In genomic region chr1:175024136-175024535, GRCm38 (mm10) we compare ENCODE assay signal across 27 mouse cellular contexts.
"Had no signal": no experiment of that assay in that cellular context is flagged by ENCODE, and none has a peak within 500 bp of the region (broad histone marks: within the 10 kb centered on the region; RNA-seq: fewer than 3 reads in every experiment).

No protein-coding gene starts in this region.

- H3K27me3 ChIP-seq: heart, embryonic 13.5 days; heart, embryonic 15.5 days; hindbrain, embryonic 13.5 days; hindbrain, embryonic 15.5 days; kidney, embryonic 15.5 days; limb, embryonic 12.5 days; liver, embryonic 13.5 days had no signal

- H3K9ac ChIP-seq: heart, embryonic 13.5 days; heart, embryonic 15.5 days; hindbrain, embryonic 13.5 days; hindbrain, embryonic 15.5 days; kidney, embryonic 15.5 days; limb, embryonic 12.5 days; liver, embryonic 13.5 days had no signal

- ATAC-seq: hindbrain, postnatal 0 days; intestine, embryonic 16.5 days had no signal

- H3K27ac ChIP-seq: heart, adult 2 months; heart, embryonic 13.5 days; heart, embryonic 15.5 days; hindbrain, embryonic 13.5 days; hindbrain, embryonic 15.5 days; hindbrain, postnatal 0 days; kidney, embryonic 15.5 days; kidney, postnatal 0 days; layer of hippocampus, adult 2 months; left cerebral cortex, adult 2 months; limb, embryonic 10.5 days; limb, embryonic 12.5 days; liver, embryonic 13.5 days had no signal

- H3K4me1 ChIP-seq: liver, embryonic 13.5 days had no signal

- H3K36me3 ChIP-seq: heart, embryonic 13.5 days; heart, embryonic 15.5 days; hindbrain, embryonic 13.5 days; hindbrain, embryonic 15.5 days; kidney, embryonic 15.5 days; limb, embryonic 10.5 days; limb, embryonic 12.5 days; liver, embryonic 13.5 days had no signal

- H3K4me3 ChIP-seq: heart, adult 2 months; heart, embryonic 13.5 days; heart, embryonic 15.5 days; hindbrain, embryonic 13.5 days; hindbrain, embryonic 15.5 days; kidney, embryonic 15.5 days; layer of hippocampus, adult 2 months; left cerebral cortex, adult 2 months; limb, embryonic 10.5 days; limb, embryonic 12.5 days; liver, embryonic 13.5 days had no signal

- H3K9me3 ChIP-seq: heart, embryonic 13.5 days; heart, embryonic 15.5 days; hindbrain, embryonic 13.5 days; hindbrain, embryonic 15.5 days; kidney, embryonic 15.5 days; limb, embryonic 10.5 days; limb, embryonic 12.5 days; liver, embryonic 13.5 days had no signal

- DNase-seq: gastrocnemius, postnatal 14 days; gastrocnemius, postnatal 36 days; heart, adult 11 months; heart, adult 2 months; heart, postnatal 14 days; heart, postnatal 36 days; kidney, adult 11 months; kidney, adult 2 months; kidney, adult 9 months; kidney, postnatal 14 days; kidney, postnatal 36 days; liver; liver, embryonic 13.5 days had no signal

- H3K4me2 ChIP-seq: heart, embryonic 11.5 days; heart, embryonic 13.5 days; heart, embryonic 15.5 days; hindbrain, embryonic 13.5 days; hindbrain, embryonic 15.5 days; kidney, embryonic 15.5 days; limb, embryonic 12.5 days; liver, embryonic 11.5 days; liver, embryonic 13.5 days had no signal
